Mouse (Mus musculus) brain, embryonic 14.5 days (tissue): ENCODE results near the gene Rtp3.

Source experiments
- CTCF ChIP-seq: fragments of 200-500 bp; IDR thresholded peaks from 2 replicates; pipeline ENCODE4 v1.5.1; 2012; ENCODE audit warnings: inconsistent platforms, mild to moderate bottlenecking, moderate library complexity, borderline replicate concordance; ENCODE audit not compliant: insufficient read depth, insufficient read length; ENCODE audit errors: extremely low read depth
- POLR2A ChIP-seq: fragments of 200-500 bp; IDR thresholded peaks from 2 replicates; pipeline ENCODE4 v1.6.1; 2012; ENCODE audit warnings: mild to moderate bottlenecking, inconsistent platforms, borderline replicate concordance; ENCODE audit not compliant: poor library complexity, insufficient read depth, insufficient read length, severe bottlenecking; ENCODE audit errors: extremely low read depth

DNA sequence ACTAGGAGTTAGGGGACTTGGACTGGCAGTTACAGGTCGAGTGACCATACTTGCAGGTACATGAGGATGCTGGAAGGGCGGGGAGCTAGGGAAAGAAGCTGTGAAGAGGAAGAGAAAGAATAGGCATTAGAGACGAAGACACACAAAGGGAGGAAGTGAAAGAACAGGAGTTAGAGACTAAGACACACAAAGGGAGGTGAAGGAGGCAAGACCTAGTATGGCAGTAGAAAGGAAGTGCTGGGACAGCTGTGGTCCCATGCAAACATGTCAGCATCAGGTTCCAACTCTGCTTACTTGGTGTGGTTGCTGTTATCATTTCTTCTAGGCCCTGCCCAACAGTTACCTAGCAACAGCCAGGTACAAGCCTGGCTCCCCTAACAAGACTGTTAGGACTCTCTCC is 19.4 kb upstream of the Rtp3 start:
- TF ChIP-seq CTCF (no peak), POLR2A (no peak)
